Mouse (Mus musculus) neural tube, embryonic 14.5 days (tissue): ENCODE results near the gene Muc1. TPM values are rescaled to one million over a fixed set of nuclear protein-coding genes. Genes with fewer than 3 reads are reported as not detected.
A peak's percentile ranks its signal among the peaks of the same experiment; 100 is the strongest.

Experiments used
- ATAC-seq: fragments of 200-750 bp; cut with Nextera tagmentation; 2 replicates; pipeline ENCODE4 v1.8.0; 2017; ENCODE audit warnings: low read depth, mild to moderate bottlenecking, moderate TSS enrichment, moderate library complexity
- H3K27ac ChIP-seq: fragments of 300-500 bp; sonication (generic); 2 replicates; pipeline ENCODE4 v1.5.1; 2014; ENCODE audit warnings: low read depth, mild to moderate bottlenecking, control low read depth, low read length, moderate library complexity, mixed read lengths
- H3K27me3 ChIP-seq: fragments of 300-500 bp; sonication (generic); 2 replicates; pipeline ENCODE4 v1.6.1; 2014; ENCODE audit warnings: low read length; ENCODE audit not compliant: control insufficient read depth, insufficient read depth
- H3K36me3 ChIP-seq: fragments of 300-500 bp; sonication (generic); 2 replicates; pipeline ENCODE4 v1.6.1; 2014; ENCODE audit warnings: low read length, mixed read lengths; ENCODE audit not compliant: control insufficient read depth, insufficient read depth
- H3K4me1 ChIP-seq: fragments of 300-500 bp; sonication (generic); 2 replicates; pipeline ENCODE4 v1.6.1; 2014; ENCODE audit warnings: low read length; ENCODE audit not compliant: control insufficient read depth, insufficient read depth
- H3K4me2 ChIP-seq: fragments of 300-500 bp; sonication (generic); 2 replicates; pipeline ENCODE4 v1.6.1; 2014; ENCODE audit warnings: mild to moderate bottlenecking, low read depth, low read length, control low read depth
- H3K4me3 ChIP-seq: fragments of 300-500 bp; sonication (generic); 2 replicates; pipeline ENCODE4 v1.5.1; 2014; ENCODE audit warnings: low read depth, low read length, control low read depth, mixed read lengths
- H3K9ac ChIP-seq: fragments of 300-500 bp; sonication (generic); replicated peaks from 2 replicates; pipeline ENCODE4 v1.6.1; 2014; ENCODE audit warnings: low read depth, mild to moderate bottlenecking, control low read depth, low read length, mixed read lengths
- H3K9me3 ChIP-seq: fragments of 300-500 bp; sonication (generic); 2 replicates; pipeline ENCODE4 v1.6.1; 2016; ENCODE audit warnings: low read length; ENCODE audit not compliant: control insufficient read depth
- WGBS: fragments of 180-500 bp; shearing (Covaris S2); extraction: QIAGEN DNeasy Blood & Tissue Kit; methylation state at CpG from one replicate; pipeline ENCODE4 v1.1.7; 2014; 5-methylcytosine and 5-hydroxymethylcytosine counted together
- polyA plus RNA-seq: library from polyadenylated mRNA; unstranded; fragments of >200 nt; fragmentation: Nextera tagmentation; extraction: Ambion mirVana; gene quantifications from 2 replicates; pipeline ENCODE4 v1.2.1, GENCODE M21; 2014

The Muc1 gene
- polyA plus RNA-seq, 1 experiment from 2014 or later = 1.4 TPM

DNA sequence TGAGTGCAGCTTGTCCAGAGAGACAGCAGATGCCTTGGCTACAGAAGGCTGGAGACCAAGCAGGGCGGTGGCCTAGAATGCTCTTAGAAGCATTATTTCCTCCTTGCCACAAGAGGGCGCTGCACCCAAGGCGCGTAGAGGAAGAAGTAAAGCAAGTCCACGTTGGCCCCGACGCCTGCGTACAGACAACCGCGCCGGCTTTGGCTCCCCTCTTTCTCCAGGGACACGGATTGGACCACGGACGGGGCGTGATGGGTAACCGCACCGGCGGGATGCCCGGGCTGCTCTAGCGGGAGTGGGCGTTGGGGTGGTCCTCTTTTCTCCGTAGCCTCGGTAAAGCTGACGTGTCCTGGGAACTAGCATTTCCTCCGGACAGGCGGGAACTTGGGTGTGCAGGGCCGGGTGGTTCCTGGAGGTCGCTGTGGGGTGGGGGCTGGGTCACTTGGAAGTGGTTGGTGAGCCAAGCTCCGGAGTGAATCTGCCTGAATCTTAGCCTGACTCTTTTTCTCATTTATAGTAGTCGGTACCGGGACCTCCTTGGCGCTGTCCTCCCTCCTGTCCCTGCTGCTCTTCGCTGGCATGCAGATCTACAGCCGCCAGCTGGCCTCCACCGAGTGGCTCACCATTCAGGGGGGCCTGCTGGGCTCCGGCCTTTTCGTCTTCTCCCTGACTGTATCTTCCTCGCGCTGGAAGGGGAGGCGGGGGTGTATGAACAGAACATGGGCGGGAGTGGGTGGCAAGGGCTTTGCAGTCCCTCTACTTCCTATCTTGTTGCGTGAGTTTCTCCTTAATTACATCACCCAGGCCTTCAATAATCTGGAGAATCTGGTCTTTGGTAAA, 17.6 kb downstream of the Muc1 start, which contains the start of gene Trim46:
Trim46 (minus strand) TSS at position 49 of the 840 bp plus-strand sequence.
- Histone ChIP-seq H3K9me3 (no peaks in the 10 kb centered on the region), H3K36me3 (peaks cover 10% of the 10 kb centered on the region), H3K4me2 (peak within 1 kb of the TSS; percentile 93), H3K4me1 (peaks cover 30% of the 10 kb centered on the region), H3K9ac (peak within 1 kb of the TSS; percentile 70), H3K4me3 (peak within 1 kb of the TSS; percentile 42), H3K27ac (peak within 1 kb of the TSS; percentile 94), H3K27me3 (no peaks in the 10 kb centered on the region)
- WGBS = under 1% methylated on average over 41 of the region's 42 CpGs
- peak; percentile 64 for ATAC-seq

DNA sequence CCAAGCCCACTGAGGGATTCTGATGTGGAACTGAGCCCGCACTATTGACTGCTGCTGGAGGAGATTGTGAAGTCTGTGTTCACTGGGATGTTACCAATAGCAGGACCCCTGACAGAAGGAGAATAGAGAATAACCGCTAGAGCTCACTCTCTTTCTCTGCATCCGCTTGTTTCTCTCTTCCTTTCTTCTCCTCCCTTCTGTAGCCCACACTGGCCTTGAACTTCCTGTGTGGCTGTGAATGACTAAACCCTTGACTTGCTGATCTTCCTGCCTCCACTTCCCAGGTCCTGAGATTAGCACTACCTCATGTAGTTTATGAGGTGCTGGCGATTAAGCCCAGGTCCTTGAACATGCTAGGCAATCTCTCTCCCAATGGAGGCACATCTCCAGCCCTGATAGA, 18.6 kb downstream of the Muc1 start:
- H3K9me3 ChIP-seq = no peaks in the 10 kb centered on the region
- peak overlapping the region; percentile 93 for H3K4me2 ChIP-seq
- ATAC-seq = no peak
- peak overlapping the region; percentile 42; the same call in 1 of the 2 replicates for H3K4me3 ChIP-seq
- H3K36me3 ChIP-seq = peaks cover 4% of the 10 kb centered on the region; the same call in 1 of the 2 replicates
- no peak overlapping the region for H3K9ac ChIP-seq
- no peak overlapping the region for H3K27ac ChIP-seq
- H3K4me1 ChIP-seq = peaks cover 31% of the 10 kb centered on the region
- 88% methylated on average over 4 of the region's 4 CpGs for WGBS
- H3K27me3 ChIP-seq = no peaks in the 10 kb centered on the region

DNA sequence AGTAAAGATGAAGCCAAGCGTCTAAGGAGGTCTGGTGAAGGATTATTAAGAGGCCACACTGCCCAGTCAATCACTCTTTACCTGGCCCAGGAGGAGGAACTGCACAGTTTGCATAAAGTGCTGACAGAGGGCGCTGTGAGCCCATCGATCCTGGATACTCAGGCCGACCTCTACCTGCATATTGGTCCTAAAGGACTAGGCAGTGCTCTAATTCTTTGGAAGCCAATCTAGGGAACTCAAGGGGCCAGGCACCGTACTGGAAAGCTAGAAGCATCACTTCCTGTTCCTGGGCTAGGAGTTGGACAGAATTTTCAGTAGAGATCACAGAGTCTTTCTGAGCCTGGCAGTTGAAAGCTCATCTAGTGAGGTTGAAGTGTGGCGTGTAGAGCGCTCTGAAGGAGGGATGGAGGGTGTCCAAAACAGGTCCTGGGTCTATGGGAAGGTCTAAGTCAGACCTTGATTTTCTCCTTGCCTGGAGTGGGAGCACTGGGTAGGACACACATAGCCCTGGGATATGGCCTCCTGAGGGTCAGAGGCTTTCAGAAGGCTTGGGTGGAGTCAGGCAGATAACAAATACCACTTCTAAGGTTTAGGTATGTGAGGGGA, 21.7 kb downstream of the Muc1 start:
- no peaks in the 10 kb centered on the region for H3K36me3 ChIP-seq
- H3K9me3 ChIP-seq = no peaks in the 10 kb centered on the region
- no peak for ATAC-seq
- H3K4me1 ChIP-seq = peaks cover 15% of the 10 kb centered on the region; the same call in 1 of the 2 replicates
- no peaks in the 10 kb centered on the region for H3K27me3 ChIP-seq
- WGBS = 25% methylated on average over 7 of the region's 7 CpGs
- H3K9ac ChIP-seq = no peak overlapping the region
- no peak overlapping the region for H3K4me2 ChIP-seq
- no peak overlapping the region for H3K4me3 ChIP-seq
- H3K27ac ChIP-seq = no peak overlapping the region

DNA sequence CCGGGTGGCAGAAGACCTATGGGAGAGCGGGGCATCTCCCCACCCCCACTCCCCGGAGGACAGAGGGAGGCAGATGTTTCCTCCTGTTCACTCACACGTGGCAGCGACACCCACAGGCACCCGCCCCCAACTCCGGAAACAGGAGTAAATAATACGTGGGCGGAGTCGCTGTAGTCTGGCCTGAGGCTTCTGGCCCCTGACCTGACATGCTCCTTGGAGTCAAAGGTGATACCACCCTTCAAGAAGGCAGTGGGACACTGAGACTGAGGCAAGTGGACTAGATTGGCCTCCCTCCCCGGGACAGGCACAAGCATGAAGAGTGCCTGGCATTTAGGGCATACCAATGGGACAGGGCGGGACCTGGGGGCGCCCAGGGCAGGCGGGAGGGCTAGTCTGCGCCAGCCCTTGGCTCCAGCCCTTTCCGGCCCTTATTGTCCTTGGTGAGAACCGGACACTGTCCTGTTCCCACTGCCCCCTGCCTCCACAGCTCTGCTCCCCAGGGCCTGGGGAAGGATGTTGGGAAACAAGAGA, 22.6 kb downstream of the Muc1 start:
- H3K9ac ChIP-seq = no peak overlapping the region

DNA sequence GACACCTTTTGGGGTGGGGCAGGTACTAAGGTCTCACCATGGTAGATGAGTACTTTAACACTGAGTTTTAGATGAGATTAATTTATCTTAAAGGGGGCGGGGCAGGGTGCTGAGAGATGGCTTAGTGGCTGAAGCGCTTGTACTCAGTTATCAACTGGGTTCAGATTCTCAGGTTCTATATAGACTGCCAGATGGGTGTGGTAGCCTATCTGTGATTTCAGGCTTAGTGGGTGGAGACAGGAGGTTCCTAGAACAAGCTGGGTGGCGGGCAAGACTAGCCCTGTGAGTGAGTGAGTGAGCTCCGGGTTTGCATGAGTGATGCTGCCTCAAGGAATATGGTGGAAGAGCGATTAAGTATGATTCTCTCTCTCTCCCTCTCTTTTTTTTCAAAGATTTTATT, 26.1 kb downstream of the Muc1 start:
- Histone ChIP-seq H3K4me2 (no peak overlapping the region), H3K9ac (no peak overlapping the region), H3K4me1 (peaks cover 7% of the 10 kb centered on the region; the same call in 1 of the 2 replicates), H3K27ac (no peak overlapping the region), H3K36me3 (no peaks in the 10 kb centered on the region), H3K4me3 (no peak overlapping the region), H3K9me3 (no peaks in the 10 kb centered on the region), H3K27me3 (no peaks in the 10 kb centered on the region)
- WGBS = 96% methylated on average over 5 of the region's 5 CpGs
- no peak for ATAC-seq

More for the DNA sequence above, 22.6 kb downstream of the Muc1 start:
- Histone ChIP-seq H3K27ac (no peak overlapping the region), H3K36me3 (no peaks in the 10 kb centered on the region), H3K4me3 (no peak overlapping the region), H3K4me2 (peak overlapping the region; percentile 33; the same call in 1 of the 2 replicates), H3K9me3 (no peaks in the 10 kb centered on the region), H3K27me3 (no peaks in the 10 kb centered on the region), H3K4me1 (peaks cover 15% of the 10 kb centered on the region; the same call in 1 of the 2 replicates)
- WGBS = 4% methylated on average over 17 of the region's 17 CpGs
- peak; percentile 5; the same call in 1 of the 2 replicates for ATAC-seq

DNA sequence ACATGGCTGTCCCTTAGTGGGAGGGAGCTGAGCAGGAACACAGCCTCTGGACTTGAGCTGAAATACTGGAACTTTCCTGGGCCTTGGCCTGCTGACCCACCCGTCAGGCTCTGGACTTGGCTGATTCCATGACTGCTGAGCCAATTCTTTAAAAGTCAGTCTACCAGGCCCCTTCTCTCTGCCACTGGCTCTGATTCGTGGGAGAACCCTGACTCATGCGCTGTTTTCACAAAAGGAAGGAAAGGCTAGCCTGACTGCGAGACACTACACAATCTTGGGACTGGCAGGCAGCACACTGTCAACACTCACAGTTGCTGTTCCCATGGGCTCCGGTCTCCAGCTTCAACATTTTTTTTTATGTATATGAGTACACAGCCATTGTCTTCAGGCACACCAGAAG, 27.3 kb downstream of the Muc1 start:
- H3K9ac ChIP-seq = no peak overlapping the region
- no peak overlapping the region for H3K4me2 ChIP-seq
- H3K36me3 ChIP-seq = no peaks in the 10 kb centered on the region
- H3K9me3 ChIP-seq = no peaks in the 10 kb centered on the region
- no peaks in the 10 kb centered on the region for H3K27me3 ChIP-seq
- no peak overlapping the region for H3K27ac ChIP-seq
- H3K4me1 ChIP-seq = peaks cover 5% of the 10 kb centered on the region; the same call in 1 of the 2 replicates
- no peak for ATAC-seq
- 83% methylated on average over 5 of the region's 5 CpGs for WGBS
- no peak overlapping the region for H3K4me3 ChIP-seq

DNA sequence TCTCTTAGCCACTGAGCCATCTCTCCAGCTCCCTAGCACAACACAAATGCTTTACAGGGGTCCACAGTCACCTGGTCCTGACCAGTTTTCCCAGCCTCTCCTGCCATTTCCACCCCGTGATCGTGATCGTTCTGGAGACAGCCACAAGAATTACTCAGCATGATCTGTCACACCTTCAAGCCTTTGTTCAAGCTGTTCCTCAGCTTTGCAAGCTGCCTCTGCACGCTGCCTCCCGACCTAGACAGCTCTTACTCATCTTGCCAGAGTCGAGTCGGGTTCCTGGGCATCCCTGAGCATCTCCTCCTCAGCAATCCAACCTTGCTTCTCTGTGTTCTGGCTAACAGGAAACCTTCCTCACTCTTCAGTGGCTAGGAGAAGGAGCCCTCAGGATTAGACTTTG, 30.2 kb downstream of the Muc1 start, which contains the start of gene Dpm3:
Dpm3 (plus strand) TSS at position 283 of the 400 bp plus-strand sequence.
- Histone ChIP-seq H3K4me3 (no peak within 1 kb of the TSS), H3K27ac (no peak within 1 kb of the TSS), H3K4me1 (no peaks in the 10 kb centered on the region), H3K4me2 (no peak within 1 kb of the TSS), H3K9ac (no peak within 1 kb of the TSS), H3K27me3 (no peaks in the 10 kb centered on the region), H3K36me3 (no peaks in the 10 kb centered on the region), H3K9me3 (no peaks in the 10 kb centered on the region)
- WGBS = 55% methylated on average over 7 of the region's 7 CpGs
- ATAC-seq = no peak

DNA sequence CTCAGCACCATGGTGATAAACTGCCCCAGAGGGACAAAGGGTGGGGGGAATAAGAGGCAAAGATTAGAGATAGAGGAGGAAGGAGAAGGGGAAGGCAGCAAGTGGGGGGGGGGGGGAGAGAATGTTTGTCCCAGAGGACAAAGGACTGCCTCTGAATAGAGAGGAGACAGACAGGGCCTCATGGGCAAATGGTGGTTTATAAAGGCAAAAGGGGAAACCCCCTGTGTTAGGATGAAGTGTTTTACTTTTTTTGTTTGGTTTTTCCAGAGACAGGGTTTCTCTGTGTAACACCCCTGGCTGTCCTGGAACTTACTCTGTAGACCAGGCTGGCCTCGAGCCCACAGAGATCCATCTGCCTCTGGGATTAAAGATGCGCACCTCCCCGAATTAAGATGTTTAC, 31.4 kb downstream of the Muc1 start:
- WGBS = 83% methylated on average over 3 of the region's 3 CpGs
- H3K27me3 ChIP-seq = no peaks in the 10 kb centered on the region

DNA sequence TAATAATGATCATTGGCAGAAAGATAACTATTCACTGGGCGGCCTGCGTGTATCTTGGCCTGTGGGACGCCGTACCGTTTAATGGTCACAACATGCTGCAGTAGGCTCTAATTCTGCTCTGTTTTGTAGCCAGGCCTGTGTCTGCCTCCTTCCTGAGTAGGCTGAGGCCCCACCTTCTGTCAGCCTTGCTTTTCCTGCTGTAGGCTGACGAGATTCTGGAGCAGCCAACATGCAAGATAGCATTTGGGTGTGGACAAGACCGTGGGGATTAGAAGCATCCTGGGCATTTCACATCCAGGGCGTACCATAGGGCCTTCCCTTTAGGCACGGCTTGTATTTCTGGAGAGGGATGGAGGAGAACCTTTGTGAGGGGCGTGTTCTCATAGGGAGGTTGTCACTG, 33.6 kb downstream of the Muc1 start:
- no peaks in the 10 kb centered on the region for H3K9me3 ChIP-seq
- no peak overlapping the region for H3K27ac ChIP-seq
- H3K9ac ChIP-seq = no peak overlapping the region
- no peaks in the 10 kb centered on the region for H3K27me3 ChIP-seq
- no peak for ATAC-seq
- H3K4me2 ChIP-seq = no peak overlapping the region
- H3K36me3 ChIP-seq = no peaks in the 10 kb centered on the region
- peaks cover 9% of the 10 kb centered on the region; the same call in 1 of the 2 replicates for H3K4me1 ChIP-seq
- 73% methylated on average over 10 of the region's 10 CpGs for WGBS
- H3K4me3 ChIP-seq = no peak overlapping the region

More for the DNA sequence above, 31.4 kb downstream of the Muc1 start:
- no peaks in the 10 kb centered on the region for H3K36me3 ChIP-seq
- H3K4me2 ChIP-seq = no peak overlapping the region
- H3K4me1 ChIP-seq = no peaks in the 10 kb centered on the region
- no peaks in the 10 kb centered on the region for H3K9me3 ChIP-seq
- ATAC-seq = no peak
- no peak overlapping the region for H3K27ac ChIP-seq
- no peak overlapping the region for H3K4me3 ChIP-seq
- no peak overlapping the region for H3K9ac ChIP-seq
